Mouse (Mus musculus) embryonic stem cell, embryonic (primary cell): ENCODE measurements at regions not wholly inside any gene's neighbourhood (a gene's known extent, or its start where the extent isn't known, plus 50 kb on each side); places are given as distances from the start of the nearest gene placed in this dataset.

Experiments
- CTCF ChIA-PET, 4 experiments: fragments of 300-600 bp in 2 of 4; fragments of 350-600 bp in 2 of 4; sonication (Branson Sonifier 250); formaldehyde crosslinking; loops; one replicate each; lab custom pipeline; 2022; ENCODE audit warnings: inconsistent platforms in 2 of 4; lab: Charles Lee
- POLR2A ChIA-PET, 4 experiments: fragments of 300-600 bp in 2 of 4; fragments of 350-600 bp in 2 of 4; sonication (Branson Sonifier 250); formaldehyde crosslinking; loops; one replicate each; lab custom pipeline; 2022; ENCODE audit warnings: antibody characterized with exemption in 4 of 4, inconsistent platforms in 1 of 4; lab: Charles Lee

- CTCF ChIA-PET, result no interaction called here
- POLR2A ChIA-PET, result no interaction called here
Measured at GRCm38 (mm10) chr11:38618707-38619106, 1382.9 kb upstream of the Tenm2 start.

GRCm38 (mm10) chr11:38600971-38601370, 1365.2 kb upstream of the Tenm2 start:
- ChIA-PET POLR2A (no interaction called here), CTCF (no interaction called here)

- CTCF ChIA-PET, result no interaction called here
- POLR2A ChIA-PET, result no interaction called here
Measured at GRCm38 (mm10) chr11:38568515-38568914, 1332.8 kb upstream of the Tenm2 start.

GRCm38 (mm10) chr11:38543893-38544292, 1308.1 kb upstream of the Tenm2 start:
- CTCF ChIA-PET, result interaction anchor here in 2 of 4 experiments (0.6 kb wide), 2 partner anchors 158 to 1888 kb away, joined by 3 read pairs; no protein-coding TSS in a partner anchor

GRCm38 (mm10) chr11:38540097-38540496, 1304.3 kb upstream of the Tenm2 start:
- ChIA-PET CTCF (interaction anchor here in 1 of 4 experiments (0.7 kb wide), 1 partner anchor 35 kb away, joined by 7 read pairs; no protein-coding TSS in a partner anchor), POLR2A (no interaction called here)

More at GRCm38 (mm10) chr11:38543893-38544292, 1308.1 kb upstream of the Tenm2 start:
- POLR2A ChIA-PET, result interaction anchor here in 1 of 4 experiments (0.7 kb wide), 1 partner anchor 403 kb away, joined by 3 read pairs; no protein-coding TSS in a partner anchor

GRCm38 (mm10) chr11:38532282-38532681, 1296.5 kb upstream of the Tenm2 start:
- POLR2A ChIA-PET, result no interaction called here
- CTCF ChIA-PET, result no interaction called here

GRCm38 (mm10) chr11:38509676-38510075, 1273.9 kb upstream of the Tenm2 start:
- POLR2A ChIA-PET, result no interaction called here
- CTCF ChIA-PET, result no interaction called here

GRCm38 (mm10) chr11:38464239-38464596, 1228.5 kb upstream of the Tenm2 start:
- CTCF ChIA-PET, result no interaction called here
- POLR2A ChIA-PET, result no interaction called here

GRCm38 (mm10) chr11:38463568-38464238, 1227.9 kb upstream of the Tenm2 start:
- CTCF ChIA-PET, result no interaction called here
- POLR2A ChIA-PET, result no interaction called here

- ChIA-PET POLR2A (no interaction called here), CTCF (no interaction called here)
Measured at GRCm38 (mm10) chr11:38443291-38443690, 1207.5 kb upstream of the Tenm2 start.

- POLR2A ChIA-PET, result no interaction called here
- CTCF ChIA-PET, result no interaction called here
Measured at GRCm38 (mm10) chr11:38410302-38410701, 1174.5 kb upstream of the Tenm2 start.

- POLR2A ChIA-PET, result no interaction called here
- CTCF ChIA-PET, result no interaction called here
Measured at GRCm38 (mm10) chr11:38397771-38398170, 1162.0 kb upstream of the Tenm2 start.

- POLR2A ChIA-PET, result no interaction called here
- CTCF ChIA-PET, result no interaction called here
Measured at GRCm38 (mm10) chr11:38386958-38387357, 1151.2 kb upstream of the Tenm2 start.

- ChIA-PET POLR2A (no interaction called here), CTCF (no interaction called here)
Measured at GRCm38 (mm10) chr11:38346442-38346841, 1110.7 kb upstream of the Tenm2 start.

GRCm38 (mm10) chr11:38335411-38335810, 1099.6 kb upstream of the Tenm2 start:
- ChIA-PET POLR2A (no interaction called here), CTCF (no interaction called here)

GRCm38 (mm10) chr11:38297693-38298092, 1061.9 kb upstream of the Tenm2 start:
- POLR2A ChIA-PET, result no interaction called here

GRCm38 (mm10) chr11:38291289-38291688, 1055.5 kb upstream of the Tenm2 start:
- POLR2A ChIA-PET, result no interaction called here

More at GRCm38 (mm10) chr11:38297693-38298092, 1061.9 kb upstream of the Tenm2 start:
- CTCF ChIA-PET, result no interaction called here

GRCm38 (mm10) chr11:38280961-38281360, 1045.2 kb upstream of the Tenm2 start:
- ChIA-PET CTCF (no interaction called here), POLR2A (no interaction called here)

More at GRCm38 (mm10) chr11:38291289-38291688, 1055.5 kb upstream of the Tenm2 start:
- CTCF ChIA-PET, result no interaction called here
